Mouse (Mus musculus): ENCODE data around the gene Akr7a5. TPM values are rescaled to one million over a fixed set of nuclear protein-coding genes. Genes with fewer than 3 reads are reported as not detected.
A peak's percentile ranks its signal among the peaks of the same experiment; 100 is the strongest.

Gene Akr7a5
- polyA plus RNA-seq, 1 experiment from 2014 or later = 61.4 TPM

- no peak overlapping the region for H3K27ac ChIP-seq (ENCODE audit: low read length)
- no peak for ATAC-seq
- no peak for TF ChIP-seq EP300 (IDR thresholded peaks at IDR 0.05)
- no peak for TF ChIP-seq CTCF (IDR thresholded peaks at IDR 0.05)
These were observed 19.4 kb upstream of the Akr7a5 start for GRCm38 (mm10) chr4:139291099-139291498.

GRCm38 (mm10) chr4:139292038-139292437, 18.5 kb upstream of the Akr7a5 start:
- H3K4me3 ChIP-seq (ENCODE audit: low read depth, low read length) = no peak overlapping the region
- no peak overlapping the region for H3K4me2 ChIP-seq (replicated peaks; ENCODE audit: low read depth, low read length)
- TF ChIP-seq CTCF (IDR thresholded peaks at IDR 0.05) (no peak), EP300 (IDR thresholded peaks at IDR 0.05) (no peak)
- 0 out of 2 replicates have a peak, but pooled peaks cover 3% of the 10 kb centered on the region for H3K4me1 ChIP-seq (ENCODE audit: insufficient read depth, low read depth, low read length)
- H3K9ac ChIP-seq (replicated peaks; ENCODE audit: low read depth) = no peak overlapping the region
- WGBS = 90% methylated on average over 5 of the region's 5 CpGs
- ATAC-seq (no peak), DNase-seq (ENCODE audit: low spot score) (no peak)
- no peaks in the 10 kb centered on the region for H3K9me3 ChIP-seq (ENCODE audit: low read length)
- no peaks in the 10 kb centered on the region for H3K27me3 ChIP-seq (replicated peaks; ENCODE audit: insufficient read depth, low read length)
- H3K36me3 ChIP-seq (ENCODE audit: insufficient read depth, low read length) = peaks cover 30% of the 10 kb centered on the region
- H3K27ac ChIP-seq (ENCODE audit: low read length) = no peak overlapping the region

More at GRCm38 (mm10) chr4:139291099-139291498, 19.4 kb upstream of the Akr7a5 start:
- H3K36me3 ChIP-seq (ENCODE audit: insufficient read depth, low read length) = peaks cover 30% of the 10 kb centered on the region
- no peak overlapping the region for H3K4me2 ChIP-seq (replicated peaks; ENCODE audit: low read depth, low read length)
- H3K9me3 ChIP-seq (ENCODE audit: low read length) = no peaks in the 10 kb centered on the region
- H3K27me3 ChIP-seq (replicated peaks; ENCODE audit: insufficient read depth, low read length) = no peaks in the 10 kb centered on the region
- 0 out of 2 replicates have a peak, but pooled peaks cover 3% of the 10 kb centered on the region for H3K4me1 ChIP-seq (ENCODE audit: insufficient read depth, low read depth, low read length)
- 86% methylated on average over 16 of the region's 16 CpGs for WGBS
- H3K9ac ChIP-seq (replicated peaks; ENCODE audit: low read depth) = no peak overlapping the region
- no peak for DNase-seq (ENCODE audit: low spot score)
- H3K4me3 ChIP-seq (ENCODE audit: low read depth, low read length) = no peak overlapping the region

- H3K27me3 ChIP-seq (replicated peaks; ENCODE audit: insufficient read depth, low read length) = no peaks in the 10 kb centered on the region
- H3K4me2 ChIP-seq (replicated peaks; ENCODE audit: low read depth, low read length) = no peak overlapping the region
- no peaks in the 10 kb centered on the region for H3K4me1 ChIP-seq (ENCODE audit: insufficient read depth, low read depth, low read length)
- no peak overlapping the region for H3K4me3 ChIP-seq (ENCODE audit: low read depth, low read length)
- TF ChIP-seq EP300 (IDR thresholded peaks at IDR 0.05) (no peak), CTCF (IDR thresholded peaks at IDR 0.05) (no peak)
- H3K27ac ChIP-seq (ENCODE audit: low read length) = no peak overlapping the region
- ATAC-seq (no peak), DNase-seq (ENCODE audit: low spot score) (no peak)
- no peak overlapping the region for H3K9ac ChIP-seq (replicated peaks; ENCODE audit: low read depth)
- no peaks in the 10 kb centered on the region for H3K9me3 ChIP-seq (ENCODE audit: low read length)
- WGBS = 78% methylated on average over 4 of the region's 4 CpGs
- peaks cover 5% of the 10 kb centered on the region; the same call in 1 of the 2 replicates for H3K36me3 ChIP-seq (ENCODE audit: insufficient read depth, low read length)
These were observed 13.0 kb upstream of the Akr7a5 start for GRCm38 (mm10) chr4:139297566-139297965.

- Histone ChIP-seq H3K27ac (ENCODE audit: low read length) (0 out of 2 replicates have a peak overlapping the region, but pooled peaks have one; percentile 14), H3K4me1 (ENCODE audit: insufficient read depth, low read depth, low read length) (no peaks in the 10 kb centered on the region), H3K36me3 (ENCODE audit: insufficient read depth, low read length) (peaks cover 5% of the 10 kb centered on the region; the same call in 1 of the 2 replicates), H3K9me3 (ENCODE audit: low read length) (no peaks in the 10 kb centered on the region), H3K9ac (replicated peaks; ENCODE audit: low read depth) (no peak overlapping the region), H3K4me3 (ENCODE audit: low read depth, low read length) (no peak overlapping the region), H3K4me2 (replicated peaks; ENCODE audit: low read depth, low read length) (no peak overlapping the region), H3K27me3 (replicated peaks; ENCODE audit: insufficient read depth, low read length) (no peaks in the 10 kb centered on the region)
- ATAC-seq (peak; percentile 81), DNase-seq (ENCODE audit: low spot score) (peak; percentile 83)
- TF ChIP-seq EP300 (IDR thresholded peaks at IDR 0.05) (no peak), CTCF (IDR thresholded peaks at IDR 0.05) (no peak)
- 47% methylated on average over 12 of the region's 12 CpGs for WGBS
These were observed 11.7 kb upstream of the Akr7a5 start for GRCm38 (mm10) chr4:139298671-139299366.

- ATAC-seq (no peak), DNase-seq (ENCODE audit: low spot score) (no peak)
- no peaks in the 10 kb centered on the region for H3K27me3 ChIP-seq (replicated peaks; ENCODE audit: insufficient read depth, low read length)
- H3K9me3 ChIP-seq (ENCODE audit: low read length) = no peaks in the 10 kb centered on the region
- peaks cover 5% of the 10 kb centered on the region; the same call in 1 of the 2 replicates for H3K36me3 ChIP-seq (ENCODE audit: insufficient read depth, low read length)
- H3K4me3 ChIP-seq (ENCODE audit: low read depth, low read length) = no peak overlapping the region
- no peak for TF ChIP-seq EP300 (IDR thresholded peaks at IDR 0.05)
- TF ChIP-seq CTCF (IDR thresholded peaks at IDR 0.05) = no peak
- H3K4me2 ChIP-seq (replicated peaks; ENCODE audit: low read depth, low read length) = no peak overlapping the region
- no peak overlapping the region for H3K9ac ChIP-seq (replicated peaks; ENCODE audit: low read depth)
- H3K27ac ChIP-seq (ENCODE audit: low read length) = no peak overlapping the region
- WGBS = 84% methylated on average over 8 of the region's 8 CpGs
- no peaks in the 10 kb centered on the region for H3K4me1 ChIP-seq (ENCODE audit: insufficient read depth, low read depth, low read length)
These were observed 8.8 kb upstream of the Akr7a5 start for GRCm38 (mm10) chr4:139301780-139302179.

- Histone ChIP-seq H3K4me2 (replicated peaks; ENCODE audit: low read depth, low read length) (no peak overlapping the region), H3K9me3 (ENCODE audit: low read length) (no peaks in the 10 kb centered on the region), H3K27me3 (replicated peaks; ENCODE audit: insufficient read depth, low read length) (no peaks in the 10 kb centered on the region), H3K36me3 (ENCODE audit: insufficient read depth, low read length) (peaks cover 5% of the 10 kb centered on the region; the same call in 1 of the 2 replicates), H3K27ac (ENCODE audit: low read length) (no peak overlapping the region), H3K9ac (replicated peaks; ENCODE audit: low read depth) (no peak overlapping the region), H3K4me1 (ENCODE audit: insufficient read depth, low read depth, low read length) (no peaks in the 10 kb centered on the region), H3K4me3 (ENCODE audit: low read depth, low read length) (no peak overlapping the region)
- TF ChIP-seq CTCF (IDR thresholded peaks at IDR 0.05) (no peak), EP300 (IDR thresholded peaks at IDR 0.05) (no peak)
- no peak for DNase-seq (ENCODE audit: low spot score)
- no peak for ATAC-seq
- WGBS = 65% methylated on average over 5 of the region's 5 CpGs
These were observed 8.3 kb upstream of the Akr7a5 start for GRCm38 (mm10) chr4:139302241-139302640.
